In genomic region chr19:45030111-45030510, GRCm38 (mm10) we compare ENCODE assay signal across 8 mouse cellular contexts. TPM values are rescaled to one million over a fixed set of nuclear protein-coding genes. Genes with fewer than 3 reads are reported as not detected.
DNase-seq lines count a peak whose midpoint lies in the region; ATAC-seq and TF ChIP-seq lines count a peak whose summit lies in the region.

No protein-coding gene starts in this region.

- ATAC-seq in intestine, embryonic 14.5 days (replicated peaks; ENCODE audit: low FRiP score, low TSS enrichment, low read depth): no peak; the same call in 1 of the 2 replicates
- ATAC-seq in liver, postnatal 0 days: peak; percentile 60
- ATAC-seq in neutrophil, adult 5-6 weeks (ENCODE audit: extremely low read depth, insufficient number of reproducible peaks, low FRiP score, poor library complexity, severe bottlenecking): peak; percentile 43; the same call in 1 of the 2 replicates

- no peaks in the 10 kb centered on the region for H3K27me3 ChIP-seq in intestine, embryonic 14.5 days (replicated peaks; ENCODE audit: control insufficient read depth, insufficient read depth, low read length)
- H3K27me3 ChIP-seq in liver, postnatal 0 days (ENCODE audit: insufficient read depth, low read length): no peaks in the 10 kb centered on the region

- TF ChIP-seq EP300 in liver, postnatal 0 days (IDR thresholded peaks at IDR 0.05; ENCODE audit: low read depth): no peak

- DNase-seq in adrenal gland, adult (ENCODE audit: inconsistent age in 2 of 2, low spot score in 1 of 2): peak; percentile 79 to 89
- DNase-seq in adrenal gland, postnatal 4 days (ENCODE audit: low spot score in 2 of 2): no peak
- peak; percentile 70 for DNase-seq in urinary bladder, postnatal 14 days (ENCODE audit: low spot score)
- no peak for DNase-seq in urinary bladder, postnatal 4 days (ENCODE audit: low spot score in 2 of 2)
- peak; percentile 64 for DNase-seq in embryo, embryonic 9.5 days (ENCODE audit: extremely low spot score)
- peak; percentile 80 for DNase-seq in intestine, embryonic 14.5 days (ENCODE audit: low spot score)
- peak; percentile 82 for DNase-seq in liver, postnatal 0 days

- no peaks in the 10 kb centered on the region for H3K9me3 ChIP-seq in intestine, embryonic 14.5 days (ENCODE audit: control insufficient read depth, low read length)
- no peaks in the 10 kb centered on the region for H3K9me3 ChIP-seq in liver, postnatal 0 days (ENCODE audit: low read length)

- peak; percentile 93 for TF ChIP-seq CTCF in liver, postnatal 0 days (IDR thresholded peaks at IDR 0.05; ENCODE audit: low read depth)

- H3K4me2 ChIP-seq in intestine, embryonic 14.5 days (ENCODE audit: low read length): no peak overlapping the region
- peak overlapping the region; percentile 62; the same call in 1 of the 2 replicates for H3K4me2 ChIP-seq in liver, postnatal 0 days (ENCODE audit: low read depth, low read length)

- no peak overlapping the region for H3K27ac ChIP-seq in intestine, embryonic 14.5 days (ENCODE audit: low read depth)
- H3K27ac ChIP-seq in liver, postnatal 0 days (ENCODE audit: low read depth): no peak overlapping the region

- no peak overlapping the region for H3K9ac ChIP-seq in intestine, embryonic 14.5 days (ENCODE audit: low read length)
- H3K9ac ChIP-seq in liver, postnatal 0 days (replicated peaks): no peak overlapping the region

- 39% methylated on average over 8 of the region's 8 CpGs for WGBS in intestine, embryonic 14.5 days
- WGBS in liver, postnatal 0 days (ENCODE audit: insufficient replicate concordance): 21% methylated on average over 8 of the region's 8 CpGs

- peaks cover 32% of the 10 kb centered on the region for H3K4me1 ChIP-seq in intestine, embryonic 14.5 days (replicated peaks; ENCODE audit: control insufficient read depth, insufficient read depth, low read length)
- H3K4me1 ChIP-seq in liver, postnatal 0 days (ENCODE audit: insufficient read depth): peaks cover 6% of the 10 kb centered on the region; the same call in 1 of the 2 replicates

- peaks cover 38% of the 10 kb centered on the region for H3K36me3 ChIP-seq in intestine, embryonic 14.5 days (ENCODE audit: control insufficient read depth, insufficient read depth, low read length)
- 0 out of 2 replicates have a peak, but pooled peaks cover 5% of the 10 kb centered on the region for H3K36me3 ChIP-seq in liver, postnatal 0 days (replicated peaks; ENCODE audit: insufficient read depth, low read length)

- no peak overlapping the region for H3K4me3 ChIP-seq in intestine, embryonic 14.5 days (ENCODE audit: low read depth, low read length)
- H3K4me3 ChIP-seq in liver, postnatal 0 days (ENCODE audit: low read depth, low read length): no peak overlapping the region

RNA-seq across cellular contexts. Expression of gene Pdzd7, which starts 15.4 kb away (rescaled TPM):
- total RNA-seq in adrenal gland, postnatal 4 days (2021): under 1 TPM; 0.25 to 0.34 TPM
- 0.42 and 0.55 TPM in 2 replicates for polyA plus RNA-seq in intestine, embryonic 14.5 days (2014; fragmentation: Nextera tagmentation; extraction: Ambion mirVana)
- polyA plus RNA-seq in liver, postnatal 0 days (2015; fragmentation: Nextera tagmentation; extraction: Ambion mirVana): not detected in 2 replicates
- not detected in 2 replicates for total RNA-seq in neutrophil, adult 5-6 weeks (2017)

RNA-seq across cellular contexts. Expression of gene Lzts2, which starts 15.9 kb away (rescaled TPM):
- total RNA-seq in adrenal gland, postnatal 4 days (2021): 100 to 1,000 TPM; 107 to 119 TPM
- polyA plus RNA-seq in intestine, embryonic 14.5 days (2014; fragmentation: Nextera tagmentation; extraction: Ambion mirVana): 50.6 and 52.1 TPM in 2 replicates
- 5.7 and 7.2 TPM in 2 replicates for polyA plus RNA-seq in liver, postnatal 0 days (2015; fragmentation: Nextera tagmentation; extraction: Ambion mirVana)
- 1.7 and 2.2 TPM in 2 replicates for total RNA-seq in neutrophil, adult 5-6 weeks (2017)

RNA-seq across cellular contexts. Expression of gene Sfxn3, which starts 17.2 kb away (rescaled TPM):
- 10 to 100 TPM; 70.9 to 72.4 TPM for total RNA-seq in adrenal gland, postnatal 4 days (2021)
- polyA plus RNA-seq in intestine, embryonic 14.5 days (2014; fragmentation: Nextera tagmentation; extraction: Ambion mirVana): 23.4 and 24.5 TPM in 2 replicates
- 2.5 and 2.8 TPM in 2 replicates for polyA plus RNA-seq in liver, postnatal 0 days (2015; fragmentation: Nextera tagmentation; extraction: Ambion mirVana)
- 19.6 and 22.0 TPM in 2 replicates for total RNA-seq in neutrophil, adult 5-6 weeks (2017)

RNA-seq across cellular contexts. Expression of gene Mrpl43, which starts 23.9 kb away (rescaled TPM):
- total RNA-seq in adrenal gland, postnatal 4 days (2021): 10 to 100 TPM; 49.9 to 51.2 TPM
- 65.4 and 70.3 TPM in 2 replicates for polyA plus RNA-seq in intestine, embryonic 14.5 days (2014; fragmentation: Nextera tagmentation; extraction: Ambion mirVana)
- 43.6 and 43.8 TPM in 2 replicates for polyA plus RNA-seq in liver, postnatal 0 days (2015; fragmentation: Nextera tagmentation; extraction: Ambion mirVana)
- 31.8 and 32.7 TPM in 2 replicates for total RNA-seq in neutrophil, adult 5-6 weeks (2017)

RNA-seq across cellular contexts. Expression of gene Twnk, which starts 24.6 kb away (rescaled TPM):
- total RNA-seq in adrenal gland, postnatal 4 days (2021): 10 to 100 TPM; 30.5 to 33.0 TPM
- 16.7 and 18.4 TPM in 2 replicates for polyA plus RNA-seq in intestine, embryonic 14.5 days (2014; fragmentation: Nextera tagmentation; extraction: Ambion mirVana)
- 9.9 and 10.6 TPM in 2 replicates for polyA plus RNA-seq in liver, postnatal 0 days (2015; fragmentation: Nextera tagmentation; extraction: Ambion mirVana)
- total RNA-seq in neutrophil, adult 5-6 weeks (2017): 9.4 and 12.3 TPM in 2 replicates

Comparison
In these comparisons a context has a peak if more than half of its experiments do, and no peak if none do; other contexts are left out.
1. DNase-seq: peak in adrenal gland, adult (2 of 2), urinary bladder, postnatal 14 days (single experiment), embryo, embryonic 9.5 days (single experiment), intestine, embryonic 14.5 days (single experiment) and liver, postnatal 0 days (single experiment); none in adrenal gland, postnatal 4 days (0 of 2) and urinary bladder, postnatal 4 days (0 of 2).
2. RNA of gene Lzts2, which starts 15.9 kb away (total RNA-seq): 107 to 119 TPM in adrenal gland, postnatal 4 days; 1.7 to 2.2 TPM in neutrophil, adult 5-6 weeks; every median in the first group is over 10 times any median in the second.